Mouse (Mus musculus) erythroblast, embryonic 14.5 days (primary cell): Measurements from ENCODE around the gene Ppfibp1.

Experiments used
- GATA1 ChIP-seq: IDR thresholded peaks from 2 replicates; pipeline ENCODE4 v1.6.1; 2012; ENCODE audit warnings: low read length, inconsistent platforms, mixed read lengths
- TAL1 ChIP-seq: IDR thresholded peaks from 3 replicates; pipeline ENCODE4 v1.6.1; 2012; ENCODE audit warnings: low read length, inconsistent platforms, mixed read lengths

GRCm38 (mm10) chr6:147043633-147044032 lies 155.3 kb downstream of the Ppfibp1 start:
- TF ChIP-seq GATA1 = no peak
- TF ChIP-seq TAL1 = no peak
